Mouse (Mus musculus) small intestine, adult 2 months (tissue): ENCODE data around the gene Id4. TPM values are rescaled to one million over a fixed set of nuclear protein-coding genes. Genes with fewer than 3 reads are reported as not detected.

Experiments used
- H3K27ac ChIP-seq: fragments of 200-500 bp; 2 replicates; pipeline ENCODE4 v1.5.1; 2012; ENCODE audit warnings: low read depth, low read length, control low read depth, inconsistent platforms; ENCODE audit not compliant: insufficient read depth
- H3K27me3 ChIP-seq: fragments of 200-500 bp; 2 replicates; pipeline ENCODE4 v1.6.1; 2012; ENCODE audit warnings: mild to moderate bottlenecking, moderate library complexity, low read length, inconsistent platforms; ENCODE audit not compliant: control insufficient read depth, insufficient read depth
- H3K36me3 ChIP-seq: fragments of 200-500 bp; 2 replicates; pipeline ENCODE4 v1.6.1; 2012; ENCODE audit warnings: mild to moderate bottlenecking, low read length, control low read depth, inconsistent platforms; ENCODE audit not compliant: control insufficient read depth, insufficient read depth
- H3K4me1 ChIP-seq: fragments of 200-500 bp; 2 replicates; pipeline ENCODE4 v1.6.1; 2012; ENCODE audit warnings: low read length, inconsistent platforms, mixed read lengths; ENCODE audit not compliant: control insufficient read depth, insufficient read depth, insufficient read length
- H3K4me3 ChIP-seq: fragments of 200-500 bp; 2 replicates; pipeline ENCODE4 v1.5.1; 2012; ENCODE audit warnings: low read depth, mild to moderate bottlenecking, control low read depth, inconsistent platforms, low read length, moderate library complexity
- CTCF ChIP-seq: fragments of 200-500 bp; IDR thresholded peaks from 2 replicates; pipeline ENCODE4 v1.5.1; 2012; ENCODE audit warnings: low read depth, mild to moderate bottlenecking, control low read depth, inconsistent platforms, low read length, moderate library complexity, mixed read lengths; ENCODE audit not compliant: insufficient replicate concordance, insufficient read length; ENCODE audit errors: extremely low read depth
- POLR2A ChIP-seq: fragments of 200-500 bp; IDR thresholded peaks from 2 replicates; pipeline ENCODE4 v1.6.1; 2012; ENCODE audit warnings: low read depth, mild to moderate bottlenecking, control low read depth, inconsistent platforms, low read length, moderate library complexity
- WGBS: fragments of 180-500 bp; shearing (Covaris S2); methylation state at CpG from one replicate; pipeline ENCODE4 v1.1.7; 2018; 5-methylcytosine and 5-hydroxymethylcytosine counted together
- polyA plus RNA-seq: library from polyadenylated mRNA; depleted of rRNA; stranded (reverse); fragments of >200 nt; gene quantifications from 2 replicates; pipeline ENCODE4 v1.2.3, GENCODE M21; 2012

Id4 gene
- polyA plus RNA-seq, 1 experiment: 12.0 TPM

DNA sequence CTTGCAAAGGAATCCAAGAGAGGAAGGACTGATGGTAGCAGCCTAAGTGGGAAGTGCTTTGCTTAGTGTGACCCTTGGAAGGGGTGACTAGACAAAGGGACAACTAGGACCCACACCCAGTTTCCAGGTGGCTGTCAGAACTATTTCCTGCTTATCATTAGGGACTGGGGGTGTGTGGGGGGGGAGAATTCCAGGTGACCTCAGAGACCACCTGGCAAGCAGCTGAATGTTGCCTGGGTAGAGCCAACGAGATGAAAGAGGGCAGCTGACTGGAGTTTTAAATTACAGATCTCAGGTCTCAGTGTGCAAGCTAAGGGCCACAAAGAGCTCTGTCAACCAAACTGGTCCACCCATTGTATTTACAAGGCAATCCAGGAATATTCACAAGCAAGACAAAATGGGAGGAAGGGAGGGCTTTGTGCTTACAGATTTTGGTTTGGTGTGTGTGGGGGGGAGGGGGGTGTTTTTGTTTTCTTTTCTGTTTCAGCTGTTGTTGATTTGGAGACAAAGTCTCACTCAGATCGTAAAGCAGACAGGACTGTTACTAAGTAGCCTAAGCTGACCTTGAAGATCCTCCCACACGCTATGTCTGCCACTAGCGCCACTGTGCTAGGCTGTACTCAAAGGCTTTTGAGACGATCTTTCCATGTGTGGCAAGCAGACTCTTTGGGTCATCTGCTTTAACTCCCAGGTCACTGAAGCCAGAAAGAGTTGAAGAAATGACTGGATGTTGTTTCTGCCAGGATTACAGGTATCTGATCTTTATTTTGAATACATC lies 15.6 kb upstream of the Id4 start:
- Histone ChIP-seq H3K27me3 (no peaks in the 10 kb centered on the region), H3K4me3 (no peak overlapping the region), H3K36me3 (no peaks in the 10 kb centered on the region), H3K4me1 (no peaks in the 10 kb centered on the region), H3K27ac (no peak overlapping the region)
- WGBS: 33% methylated on average over 5 of the region's 5 CpGs
- no peak for TF ChIP-seq POLR2A
- TF ChIP-seq CTCF: no peak

DNA sequence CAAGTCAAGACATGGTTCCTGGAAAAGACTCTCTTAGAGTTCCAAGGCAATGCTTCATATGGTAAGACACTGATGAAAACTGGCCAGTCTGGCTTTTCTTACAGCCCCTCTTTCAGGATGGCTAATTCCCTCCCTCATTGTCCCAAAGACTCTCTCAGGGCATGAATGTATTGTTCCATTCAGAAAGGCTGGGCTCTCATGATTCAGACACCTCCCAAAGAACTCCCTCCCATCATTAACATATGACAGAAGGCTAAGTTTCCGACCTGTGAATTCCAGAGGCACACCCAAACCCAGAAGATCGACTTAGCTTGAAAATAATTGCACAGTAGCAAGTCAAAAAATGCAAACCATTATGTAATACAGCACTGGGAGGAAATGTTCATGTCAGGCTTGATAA lies 8.5 kb upstream of the Id4 start:
- Histone ChIP-seq H3K4me3 (no peak overlapping the region), H3K36me3 (no peaks in the 10 kb centered on the region), H3K4me1 (no peaks in the 10 kb centered on the region), H3K27ac (no peak overlapping the region), H3K27me3 (no peaks in the 10 kb centered on the region)
- WGBS: 56% methylated on average over 2 of the region's 2 CpGs
- TF ChIP-seq POLR2A: no peak
- TF ChIP-seq CTCF: no peak

DNA sequence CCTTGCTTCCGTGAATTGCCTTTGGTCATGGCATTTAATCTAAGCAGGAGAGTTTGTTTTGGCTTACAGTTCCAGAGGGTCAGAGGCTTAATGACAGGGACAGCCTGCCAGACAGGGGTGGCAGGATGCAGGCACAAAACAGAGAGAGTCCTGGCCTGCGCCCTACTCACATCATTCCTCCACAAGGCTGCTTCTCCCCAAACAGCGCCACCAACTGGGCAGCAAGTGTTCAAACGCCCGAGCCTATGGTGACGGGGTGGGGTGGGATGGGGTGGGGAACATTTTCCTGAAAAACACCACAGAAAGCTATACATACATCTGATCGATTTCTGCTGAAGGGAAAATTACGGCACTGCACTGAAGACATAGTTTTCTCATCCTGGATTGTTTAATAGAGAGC lies 6.0 kb upstream of the Id4 start:
- Histone ChIP-seq H3K36me3 (no peaks in the 10 kb centered on the region), H3K4me1 (no peaks in the 10 kb centered on the region), H3K27me3 (no peaks in the 10 kb centered on the region), H3K27ac (no peak overlapping the region), H3K4me3 (no peak overlapping the region)
- 84% methylated on average over 8 of the region's 8 CpGs for WGBS
- TF ChIP-seq CTCF (no peak), POLR2A (no peak)

DNA sequence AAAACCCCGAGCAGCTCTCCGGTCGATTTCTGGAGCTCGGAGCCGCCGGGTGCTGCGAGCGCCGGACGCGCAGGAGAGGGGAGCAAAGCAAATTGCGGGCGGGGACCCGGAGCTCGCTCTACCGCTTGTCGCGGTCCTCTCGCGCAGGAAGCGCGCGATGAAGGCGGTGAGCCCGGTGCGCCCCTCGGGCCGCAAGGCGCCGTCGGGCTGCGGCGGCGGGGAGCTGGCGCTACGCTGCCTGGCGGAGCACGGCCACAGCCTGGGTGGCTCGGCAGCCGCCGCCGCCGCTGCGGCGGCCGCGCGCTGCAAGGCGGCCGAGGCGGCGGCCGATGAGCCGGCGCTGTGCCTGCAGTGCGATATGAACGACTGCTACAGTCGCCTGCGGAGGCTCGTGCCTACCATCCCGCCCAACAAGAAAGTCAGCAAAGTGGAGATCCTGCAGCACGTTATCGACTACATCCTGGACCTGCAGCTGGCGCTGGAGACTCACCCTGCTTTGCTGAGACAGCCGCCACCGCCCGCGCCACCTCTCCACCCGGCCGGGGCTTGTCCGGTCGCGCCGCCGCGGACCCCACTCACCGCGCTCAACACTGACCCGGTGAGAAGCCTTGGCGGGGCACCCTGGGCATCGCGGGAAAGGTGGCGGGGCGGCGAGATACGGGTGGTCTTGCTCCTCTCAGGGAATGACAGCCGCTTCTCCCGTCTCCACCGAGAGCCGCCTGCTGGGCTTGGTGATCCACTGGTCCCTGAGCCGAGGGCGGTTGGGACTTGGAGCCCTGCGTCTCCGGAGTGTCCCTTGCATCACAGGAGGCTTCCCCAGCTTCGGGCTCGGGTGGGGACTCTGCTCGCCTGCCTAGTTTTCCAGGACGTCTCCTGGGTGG lies 553 bp downstream of the Id4 start:
- TF ChIP-seq POLR2A (no peak), CTCF (no peak)
- H3K27me3 ChIP-seq: peaks cover 21% of the 10 kb centered on the region
- peaks cover 6% of the 10 kb centered on the region for H3K4me1 ChIP-seq
- 1% methylated on average over 97 of the region's 98 CpGs for WGBS
- no peaks in the 10 kb centered on the region for H3K36me3 ChIP-seq
- peak overlapping the region; percentile 80 for H3K4me3 ChIP-seq
- H3K27ac ChIP-seq: peak overlapping the region; percentile 43; the same call in 1 of the 2 replicates

DNA sequence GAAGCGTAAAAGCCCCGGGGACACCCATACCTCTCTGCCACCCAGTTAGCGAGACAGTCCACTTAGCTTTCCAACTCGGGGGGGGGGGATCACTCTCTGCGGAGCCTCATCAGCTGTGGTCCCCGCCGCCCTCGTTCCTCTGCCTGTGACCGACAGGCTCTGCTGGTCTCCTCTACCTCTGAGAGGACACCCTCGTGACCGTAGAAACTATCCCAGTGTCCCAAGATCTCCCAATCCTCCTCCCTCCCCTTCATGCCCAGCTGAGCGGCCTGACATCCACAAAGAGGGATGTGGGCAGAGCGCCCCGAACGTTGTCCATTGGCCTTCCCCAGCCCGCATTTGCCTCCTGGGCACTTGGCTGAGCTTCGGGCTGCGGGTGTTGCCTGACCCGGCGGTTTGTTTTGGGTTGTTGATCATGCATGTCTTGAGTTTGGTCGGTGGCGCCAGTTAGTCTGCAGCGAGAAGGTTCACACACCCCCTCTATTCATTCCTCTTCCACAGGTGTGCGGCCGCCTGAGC lies 1.5 kb downstream of the Id4 start:
- peak overlapping the region; percentile 80 for H3K4me3 ChIP-seq
- 1% methylated on average over 25 of the region's 25 CpGs for WGBS
- TF ChIP-seq POLR2A: no peak
- no peak for TF ChIP-seq CTCF
- no peak overlapping the region; the same call in 1 of the 2 replicates for H3K27ac ChIP-seq
- no peaks in the 10 kb centered on the region for H3K36me3 ChIP-seq
- H3K27me3 ChIP-seq: peaks cover 21% of the 10 kb centered on the region
- H3K4me1 ChIP-seq: peaks cover 6% of the 10 kb centered on the region

DNA sequence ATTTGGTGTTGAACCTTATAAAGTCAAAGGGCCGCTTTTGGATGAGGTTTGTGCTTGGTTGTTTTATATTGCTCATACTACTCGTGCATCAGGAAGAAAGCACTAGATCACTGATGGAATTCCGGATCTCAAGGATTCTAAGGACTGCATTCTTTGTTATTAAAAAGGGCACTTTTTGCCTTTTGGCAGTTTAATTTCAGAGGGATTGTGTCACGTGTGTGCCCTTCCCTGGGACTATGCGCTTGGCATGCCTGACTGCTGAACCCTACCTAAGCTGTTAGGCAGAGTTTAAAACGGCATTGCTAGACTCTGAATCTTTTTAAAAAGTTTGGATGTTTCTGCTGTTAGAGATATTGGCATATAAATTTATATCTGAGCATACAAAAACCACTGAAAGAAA lies 4.0 kb downstream of the Id4 start:
- Histone ChIP-seq H3K27me3 (peaks cover 21% of the 10 kb centered on the region), H3K36me3 (no peaks in the 10 kb centered on the region), H3K4me3 (no peak overlapping the region), H3K4me1 (peaks cover 6% of the 10 kb centered on the region), H3K27ac (no peak overlapping the region)
- TF ChIP-seq POLR2A (no peak), CTCF (no peak)
- 82% methylated on average over 6 of the region's 6 CpGs for WGBS
